Mouse (Mus musculus): ENCODE results near the gene Ctse.
"Not testable (repeated sequence)": the region's sequence is repeated elsewhere in the genome, so short reads cannot be mapped to it uniquely, and the experiment has no call there.

Gene Ctse

GRCm38 (mm10) chr1:131637791-131638540 is at the start of gene Ctse:
Ctse (plus strand) TSS chr1:131638306.
- DNase-seq (ENCODE audit: low read depth in 2 of 2, low spot score in 2 of 2) = peak; percentile 61 to 75

GRCm38 (mm10) chr1:131598905-131599304 is 39.2 kb upstream of the Ctse start, which contains the start of gene Avpr1b:
Avpr1b (plus strand) TSS chr1:131599239.
- DNase-seq (ENCODE audit: low read depth in 2 of 2, low spot score in 2 of 2) = no peak

GRCm38 (mm10) chr1:131600314-131600713 is 37.8 kb upstream of the Ctse start:
- no peak for DNase-seq (ENCODE audit: low read depth in 2 of 2, low spot score in 2 of 2)

DNA sequence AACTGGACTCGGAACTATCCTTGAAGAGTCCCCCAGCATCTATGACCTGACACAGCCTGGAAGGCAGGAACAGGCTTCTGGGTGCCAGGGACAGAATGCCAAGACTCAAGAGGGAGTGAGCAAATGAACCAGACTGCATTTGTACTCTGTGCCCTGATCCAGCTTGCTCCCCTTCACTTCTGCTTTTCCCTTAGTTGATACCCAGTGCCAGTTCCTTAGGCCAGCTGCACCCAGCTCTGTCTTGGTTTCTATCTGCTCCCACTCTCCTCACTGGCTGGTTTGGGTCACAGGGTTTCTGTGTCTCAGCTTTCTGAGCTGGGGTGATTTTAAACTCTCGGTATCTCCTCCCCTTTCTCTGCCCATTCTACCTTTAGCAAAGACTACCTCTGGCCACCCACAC is 31.4 kb upstream of the Ctse start:
- no peak for DNase-seq (ENCODE audit: low read depth in 2 of 2, low spot score in 2 of 2)

DNA sequence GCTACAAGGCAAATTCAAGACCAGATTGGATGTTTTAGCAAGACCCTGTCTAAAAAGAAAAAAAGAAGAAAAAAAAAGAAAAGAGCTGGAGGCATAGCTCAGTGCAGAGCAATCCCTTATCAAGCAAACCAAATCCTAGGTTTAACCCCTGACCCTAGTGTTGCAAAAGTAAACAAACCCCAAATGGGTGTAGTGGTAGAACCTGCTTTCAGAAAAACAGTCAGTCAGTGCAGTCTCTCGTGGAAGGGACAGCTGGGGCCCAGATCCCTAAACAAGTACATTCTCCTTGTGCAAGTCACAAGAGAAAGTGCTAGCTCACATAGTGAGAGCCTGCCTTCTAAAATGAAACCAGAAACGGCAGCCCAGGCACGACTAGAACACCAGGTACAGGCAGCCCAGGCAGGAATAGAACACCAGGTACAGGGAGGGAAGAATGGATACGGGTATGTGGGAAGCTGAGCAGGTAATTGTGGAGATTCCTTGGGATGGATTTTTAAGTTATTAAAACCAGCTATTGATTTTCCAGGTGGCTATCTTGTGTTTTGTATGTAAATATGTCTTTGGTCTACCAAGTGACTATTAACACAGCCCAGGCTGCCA is 25.4 kb upstream of the Ctse start:
- DNase-seq (ENCODE audit: low read depth in 2 of 2, low spot score in 2 of 2) = no peak

- DNase-seq (ENCODE audit: low read depth in 2 of 2, low spot score in 2 of 2) = peak; percentile 71 to 81
Observed at GRCm38 (mm10) chr1:131613361-131614133, 24.6 kb upstream of the Ctse start.

DNA sequence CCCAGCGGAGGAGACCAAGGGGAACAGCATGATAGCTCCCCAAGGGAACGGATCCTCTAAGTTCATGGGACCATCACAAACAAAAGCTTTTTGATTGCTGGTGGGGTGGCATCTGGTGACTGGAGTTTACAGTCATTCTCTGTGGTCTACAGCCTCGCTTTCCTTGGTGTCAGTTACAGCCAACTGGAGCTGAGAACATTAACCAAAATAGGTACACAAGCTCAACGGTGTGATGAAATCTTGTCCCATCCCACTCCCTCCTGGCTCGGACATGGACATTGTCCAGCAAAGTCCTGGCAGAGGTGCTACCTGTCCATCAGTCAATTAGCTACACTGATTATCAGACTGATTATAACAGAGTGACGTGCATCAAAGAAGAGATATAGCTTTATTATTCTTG is 23.5 kb upstream of the Ctse start:
- DNase-seq (ENCODE audit: low read depth in 2 of 2, low spot score in 2 of 2) = no peak

DNA sequence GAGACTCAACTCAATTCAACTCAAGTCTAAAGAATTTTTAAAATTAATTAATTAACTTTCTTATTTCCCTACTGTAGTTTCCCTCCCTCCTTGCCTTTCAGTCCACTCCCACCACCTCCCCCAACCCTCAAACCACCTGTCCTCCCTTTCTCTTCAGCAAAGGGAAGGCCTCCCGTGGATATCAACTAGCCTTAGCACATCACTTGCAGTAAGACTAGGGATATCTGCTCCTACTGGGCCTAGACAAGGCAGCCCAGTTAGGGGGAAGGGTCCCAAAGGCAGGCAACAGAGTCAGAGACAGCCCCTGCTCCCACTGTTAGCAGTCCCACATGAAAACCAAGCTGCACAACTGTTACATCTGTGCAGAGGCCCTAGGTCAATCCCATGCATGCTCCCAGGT is 22.0 kb upstream of the Ctse start:
- DNase-seq (ENCODE audit: low read depth in 2 of 2, low spot score in 2 of 2) = no peak

GRCm38 (mm10) chr1:131616546-131617220 is 21.4 kb upstream of the Ctse start:
- no peak for DNase-seq (ENCODE audit: low read depth in 2 of 2, low spot score in 2 of 2)

GRCm38 (mm10) chr1:131618576-131618975 is 19.5 kb upstream of the Ctse start:
- no peak for DNase-seq (ENCODE audit: low read depth in 2 of 2, low spot score in 2 of 2)

DNA sequence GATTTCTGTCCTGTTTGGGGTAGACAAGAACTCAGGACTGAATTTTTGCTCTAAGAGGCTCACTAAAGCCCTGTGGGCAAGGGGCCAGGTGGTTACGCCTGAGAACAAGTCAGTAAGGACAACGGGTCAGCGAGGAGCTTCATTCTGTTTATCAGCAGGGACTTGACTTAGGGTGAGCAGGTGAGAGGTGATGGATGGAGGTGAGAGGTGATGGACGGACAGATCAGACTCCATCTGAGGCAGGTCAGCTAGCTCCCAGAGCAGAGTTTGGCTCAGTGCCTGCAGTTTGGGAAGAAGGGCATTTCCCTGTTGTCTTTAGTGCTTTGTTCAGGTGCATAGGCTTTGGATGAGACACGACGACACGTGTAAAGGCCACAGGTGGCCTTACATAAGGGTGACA is 18.8 kb upstream of the Ctse start:
- DNase-seq (ENCODE audit: low read depth in 2 of 2, low spot score in 2 of 2) = no peak

DNA sequence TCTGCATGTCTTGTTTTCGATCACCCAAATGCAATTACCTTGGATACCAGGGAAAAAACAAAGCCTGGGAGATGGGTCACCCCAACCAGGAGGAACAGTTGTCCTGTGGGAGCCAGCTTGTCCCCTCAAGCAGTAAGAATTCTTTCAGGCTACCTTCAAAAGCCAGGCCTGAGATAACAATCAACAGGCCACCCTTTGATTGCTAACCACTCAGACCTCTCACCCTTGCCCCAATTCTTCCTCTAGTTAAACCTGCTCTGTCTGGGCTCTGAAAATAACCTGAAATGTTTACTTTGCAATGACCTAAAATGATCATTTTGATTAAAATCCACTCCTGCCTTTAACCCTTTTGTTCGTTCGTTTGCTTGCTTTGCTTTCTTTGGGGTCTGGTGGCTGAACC is 14.5 kb upstream of the Ctse start:
- DNase-seq (ENCODE audit: low read depth in 2 of 2, low spot score in 2 of 2) = no peak

- no peak for DNase-seq (ENCODE audit: low read depth in 2 of 2, low spot score in 2 of 2)
Observed at GRCm38 (mm10) chr1:131624175-131624835, 13.8 kb upstream of the Ctse start.

DNA sequence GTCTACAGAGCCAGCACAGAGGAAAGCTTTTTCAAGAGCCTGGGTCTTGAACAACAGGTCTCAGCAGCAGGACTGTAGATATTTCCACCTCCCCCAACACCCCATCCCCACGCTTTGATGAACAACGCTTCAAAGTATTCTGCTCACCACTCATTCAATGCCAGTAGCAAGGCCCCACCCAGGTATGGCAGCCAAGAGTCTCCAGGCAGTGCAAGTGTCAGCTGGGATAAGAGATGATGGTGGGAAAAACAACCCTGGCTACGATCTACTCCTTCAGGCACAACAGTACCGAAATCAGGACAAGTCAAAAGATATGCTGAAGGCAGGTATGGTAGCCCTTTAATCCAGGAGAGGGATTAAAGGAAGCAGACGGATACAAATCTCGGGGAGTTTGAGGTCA is 11.9 kb upstream of the Ctse start:
- no peak for DNase-seq (ENCODE audit: low read depth in 2 of 2, low spot score in 2 of 2)

DNA sequence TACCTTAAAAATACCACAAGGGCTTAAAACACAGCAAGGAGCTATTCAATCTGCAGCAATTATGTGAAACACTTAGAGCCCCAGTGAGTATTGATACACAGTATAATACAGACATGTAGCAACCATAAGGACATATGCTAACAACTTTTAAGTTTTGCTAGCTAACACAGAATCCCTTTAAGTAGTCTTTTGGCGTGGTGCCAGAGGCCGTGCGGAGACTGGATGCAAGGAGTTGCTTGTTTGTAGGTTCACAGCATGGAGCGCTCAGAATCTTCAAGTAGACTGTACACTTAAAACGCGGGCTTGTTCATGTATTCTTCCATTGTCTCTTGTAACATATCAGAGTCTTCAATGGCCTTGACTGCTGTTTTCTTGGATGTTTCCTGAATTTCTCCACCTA is 5.9 kb upstream of the Ctse start:
- not testable (repeated sequence) for DNase-seq (ENCODE audit: low read depth in 2 of 2, low spot score in 2 of 2)

DNA sequence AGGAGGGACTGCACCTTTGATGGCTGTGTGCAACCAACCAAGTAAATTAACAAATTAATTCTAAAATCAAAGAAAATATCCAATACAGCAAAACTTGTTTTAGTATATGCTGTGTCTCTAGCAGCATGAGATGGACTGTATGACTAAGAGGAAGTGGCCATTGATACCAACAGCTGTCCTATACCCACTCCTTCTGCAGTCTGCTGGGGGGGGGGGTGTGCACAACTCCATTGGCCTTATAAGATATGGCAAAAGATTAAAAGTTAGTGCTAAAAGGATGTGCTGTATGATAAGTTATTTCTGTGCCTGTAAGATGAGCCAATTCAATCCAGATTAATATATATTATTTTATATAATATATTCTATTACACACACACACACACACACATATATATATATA is 3.6 kb upstream of the Ctse start:
- no peak for DNase-seq (ENCODE audit: low read depth in 2 of 2, low spot score in 2 of 2)

- DNase-seq (ENCODE audit: low read depth in 2 of 2, low spot score in 2 of 2) = peak in 1 of 2 experiments; percentile 20
Observed at GRCm38 (mm10) chr1:131638541-131639421, 675 bp downstream of the Ctse start.

GRCm38 (mm10) chr1:131640062-131640461 is 2.0 kb downstream of the Ctse start:
- no peak for DNase-seq (ENCODE audit: low read depth in 2 of 2, low spot score in 2 of 2)

GRCm38 (mm10) chr1:131641565-131641964 is 3.5 kb downstream of the Ctse start:
- DNase-seq (ENCODE audit: low read depth in 2 of 2, low spot score in 2 of 2) = no peak

- DNase-seq (ENCODE audit: low read depth in 2 of 2, low spot score in 2 of 2) = no peak
Observed at GRCm38 (mm10) chr1:131642251-131642650, 4.1 kb downstream of the Ctse start.
